Mouse (Mus musculus): ENCODE measurements around the gene Cxxc4. TPM values are rescaled to one million over a fixed set of nuclear protein-coding genes. Genes with fewer than 3 reads are reported as not detected.
A peak's percentile ranks its signal among the peaks of the same experiment; 100 is the strongest.
"Not testable (repeated sequence)": the region's sequence is repeated elsewhere in the genome, so short reads cannot be mapped to it uniquely, and the experiment has no call there.

The Cxxc4 gene
- total RNA-seq (2014; fragmentation: Nextera tagmentation) (not detected in 2 replicates), total RNA-seq (2017) (not detected in 2 replicates)

DNA sequence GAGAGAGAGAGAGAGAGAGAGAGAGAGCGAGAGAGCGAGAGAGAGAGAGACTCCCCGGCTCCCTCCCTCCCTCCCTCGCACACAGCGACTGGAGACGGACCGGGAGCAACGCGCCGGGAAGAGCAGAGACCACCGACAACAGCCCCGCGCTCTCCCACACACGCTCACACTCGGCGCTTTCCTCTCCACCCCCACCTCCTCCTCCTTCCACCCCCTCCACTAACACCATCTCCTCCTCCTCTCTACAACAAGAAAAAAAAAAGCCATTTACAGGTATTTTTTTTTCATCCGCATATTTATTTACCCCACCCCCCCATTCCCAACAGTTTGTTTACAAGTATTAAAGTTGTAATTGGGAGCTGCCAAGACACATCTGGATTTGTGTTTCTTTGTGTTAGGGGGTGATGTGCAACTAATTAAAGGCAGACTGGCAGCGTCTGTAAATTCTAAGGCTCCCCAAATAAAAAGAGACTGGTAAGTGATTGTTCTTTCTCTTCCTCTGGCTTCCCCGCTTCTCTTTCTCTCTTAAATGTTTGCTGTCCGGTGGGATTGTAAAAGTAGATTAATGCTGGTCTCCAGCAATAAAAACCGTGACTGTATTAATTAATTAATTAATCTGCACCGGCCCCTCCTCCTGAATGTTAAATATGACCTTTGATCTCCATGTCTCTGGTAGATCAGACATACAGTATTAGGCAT, at the start of gene Cxxc4:
Cxxc4 (plus strand) TSS at position 71 of the 699 bp plus-strand sequence.
- ATAC-seq (replicated peaks; ENCODE audit: poor library complexity, severe bottlenecking): no peak

DNA sequence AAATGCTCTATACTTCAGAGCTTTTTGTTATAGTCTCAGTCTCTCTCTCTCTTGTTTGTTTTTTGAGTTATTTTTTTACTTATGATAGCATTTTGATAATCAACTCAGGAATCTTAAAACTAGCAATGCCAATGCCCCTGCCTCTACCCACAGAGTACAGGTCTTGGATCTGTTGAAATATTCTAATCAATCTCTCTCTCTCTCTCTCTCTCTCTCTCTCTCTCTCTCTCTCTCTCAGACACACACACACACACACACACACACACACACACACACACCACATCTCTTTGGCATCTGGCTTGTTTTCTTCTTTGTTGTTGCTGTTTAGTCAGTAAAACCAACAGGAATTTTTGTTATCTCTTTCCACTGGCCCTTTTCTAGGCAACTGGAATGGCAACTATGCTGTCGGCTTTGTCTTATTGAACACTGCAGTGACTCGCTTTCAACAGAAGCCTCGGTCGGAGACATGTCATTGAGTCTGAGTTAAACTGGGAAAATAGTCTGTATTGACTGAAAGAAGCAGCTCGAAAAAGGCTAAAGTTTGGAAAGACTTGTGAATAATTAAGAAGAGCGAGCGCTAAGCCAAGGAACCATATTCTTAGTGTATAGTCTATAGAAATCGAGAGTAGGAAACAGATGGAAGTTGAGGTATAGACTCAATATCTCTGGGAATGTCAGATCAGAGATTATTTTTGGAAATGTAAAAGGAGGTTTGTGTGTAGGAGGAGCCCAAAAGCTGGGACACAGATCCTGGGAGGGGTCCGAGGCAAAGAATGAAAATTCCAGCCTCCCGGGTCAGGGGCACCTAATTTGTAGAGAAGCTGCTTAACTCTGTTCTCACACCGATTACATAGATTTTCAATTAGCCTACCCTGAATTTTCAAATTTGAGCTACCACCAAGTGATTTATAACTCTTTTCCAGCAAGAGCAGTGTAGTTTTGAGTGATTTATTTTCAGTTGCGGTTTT, 47.0 kb upstream of the Cxxc4 start:
- no peak for ATAC-seq (replicated peaks; ENCODE audit: poor library complexity, severe bottlenecking)

DNA sequence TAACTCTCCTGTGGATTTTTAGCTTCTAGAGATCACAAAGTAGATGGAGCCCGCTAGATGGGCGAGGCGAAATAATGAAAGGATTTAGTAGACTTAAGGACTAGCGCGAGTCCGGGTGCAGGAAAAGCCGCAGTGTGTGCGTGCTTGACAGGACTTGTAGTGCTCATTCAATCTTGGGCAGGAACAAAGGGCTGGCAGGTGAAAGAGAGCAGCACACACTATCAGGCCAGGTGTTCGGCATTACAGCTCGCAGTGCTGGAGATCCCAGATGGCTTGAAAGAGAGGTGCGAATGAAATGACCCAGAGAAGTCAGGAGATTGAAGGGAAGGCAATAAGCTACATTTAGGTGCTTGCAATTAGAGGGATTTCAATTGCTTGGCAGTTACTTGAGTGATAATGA, 46.2 kb upstream of the Cxxc4 start:
- ATAC-seq (replicated peaks; ENCODE audit: poor library complexity, severe bottlenecking): no peak

DNA sequence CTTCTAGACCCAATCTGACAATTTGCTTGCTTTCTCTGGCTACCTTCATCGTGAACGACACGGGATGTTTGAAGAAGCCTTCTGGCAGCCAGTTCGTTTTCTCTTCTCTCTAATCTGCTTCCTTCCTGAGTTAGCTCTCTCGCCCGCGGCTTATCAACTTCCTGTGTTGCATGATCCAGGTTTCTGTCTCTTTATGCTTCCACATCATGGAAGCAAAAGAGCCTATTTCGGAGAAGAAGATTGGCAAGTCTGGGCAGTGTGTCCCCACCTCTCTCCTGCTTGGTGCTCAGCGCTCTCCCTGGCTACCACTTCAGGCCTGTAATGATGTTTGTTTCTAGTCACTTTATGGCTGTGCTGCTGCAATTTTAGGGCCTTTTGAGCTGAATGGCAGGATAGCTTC, 36.4 kb upstream of the Cxxc4 start:
- peak; percentile 77 for ATAC-seq (replicated peaks; ENCODE audit: poor library complexity, severe bottlenecking)

DNA sequence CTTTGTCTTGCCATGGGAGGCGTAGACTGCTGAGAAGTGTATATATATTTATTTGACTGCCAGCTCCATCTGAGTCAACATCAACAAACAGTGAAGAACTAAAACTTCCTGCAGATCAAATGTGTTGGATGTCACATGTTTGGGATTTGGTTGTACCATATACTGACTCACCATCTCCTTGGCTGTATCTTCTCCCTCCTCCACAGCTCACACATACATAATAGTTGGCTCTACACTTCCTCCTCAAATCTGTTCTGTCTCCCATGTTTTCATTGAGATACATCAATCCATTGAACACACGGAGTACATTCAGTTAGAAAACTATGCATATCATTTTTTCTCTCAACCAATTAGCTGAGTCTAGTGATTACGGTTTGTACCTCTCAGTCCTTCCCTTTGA, 29.7 kb upstream of the Cxxc4 start:
- ATAC-seq (replicated peaks; ENCODE audit: poor library complexity, severe bottlenecking): no peak

DNA sequence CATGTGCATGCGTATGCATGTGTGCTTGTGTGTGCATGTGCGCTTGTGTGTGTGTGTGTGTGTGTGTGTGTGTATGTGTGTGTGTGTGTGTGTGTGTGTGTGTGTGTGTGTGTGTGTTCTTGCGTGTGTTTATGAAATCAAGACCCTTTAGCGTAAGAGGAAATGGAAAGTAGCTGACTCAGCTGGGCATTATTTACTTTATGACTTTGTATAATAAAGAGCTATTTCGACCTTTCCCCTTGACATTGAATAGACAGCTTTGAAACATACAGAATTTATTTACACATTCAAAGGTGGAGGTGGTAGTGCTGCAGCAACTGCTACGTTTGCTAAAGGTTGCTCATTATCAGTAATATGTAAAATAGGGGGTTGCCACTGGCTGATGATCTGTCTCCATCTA, 25.3 kb upstream of the Cxxc4 start:
- ATAC-seq (replicated peaks; ENCODE audit: poor library complexity, severe bottlenecking): no peak

DNA sequence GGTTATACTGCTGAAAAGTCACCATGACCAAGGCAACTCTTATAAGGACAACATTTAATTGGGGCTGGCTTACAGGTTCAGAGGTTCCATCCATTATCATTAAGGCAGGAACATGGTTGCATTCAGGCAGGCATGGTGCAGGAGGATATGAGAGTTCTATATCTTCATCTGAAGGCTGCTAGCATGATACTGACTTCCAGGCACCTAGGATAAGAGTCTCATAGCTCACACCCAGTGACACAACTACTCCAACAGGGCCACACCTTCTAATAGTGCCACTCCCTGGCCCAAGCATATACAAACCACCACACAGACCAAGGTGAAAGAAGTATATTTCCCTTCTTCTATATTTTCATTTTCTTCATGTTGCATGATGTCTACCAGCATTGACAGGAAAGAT, 16.4 kb upstream of the Cxxc4 start:
- not testable (repeated sequence) for ATAC-seq (replicated peaks; ENCODE audit: poor library complexity, severe bottlenecking)

DNA sequence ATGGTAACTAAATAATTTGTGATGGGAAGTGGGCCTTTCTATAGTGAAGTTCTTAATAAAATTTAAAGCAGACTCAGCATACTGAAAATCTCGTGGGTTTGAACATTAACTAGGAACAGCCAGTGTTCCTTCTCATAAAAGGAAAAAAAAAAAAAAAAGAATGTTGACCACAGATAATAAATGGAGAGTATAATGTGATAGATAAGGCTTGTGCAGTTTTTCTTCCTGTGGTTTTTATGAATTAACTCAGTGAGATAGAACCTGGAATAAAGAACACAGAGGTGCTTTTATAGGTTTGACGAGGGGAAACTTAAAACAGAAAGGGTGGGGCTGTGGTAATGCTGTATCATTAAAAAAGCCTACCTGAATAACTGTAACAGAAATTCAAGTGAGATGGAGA, 15.3 kb upstream of the Cxxc4 start:
- ATAC-seq (replicated peaks; ENCODE audit: poor library complexity, severe bottlenecking): no peak

DNA sequence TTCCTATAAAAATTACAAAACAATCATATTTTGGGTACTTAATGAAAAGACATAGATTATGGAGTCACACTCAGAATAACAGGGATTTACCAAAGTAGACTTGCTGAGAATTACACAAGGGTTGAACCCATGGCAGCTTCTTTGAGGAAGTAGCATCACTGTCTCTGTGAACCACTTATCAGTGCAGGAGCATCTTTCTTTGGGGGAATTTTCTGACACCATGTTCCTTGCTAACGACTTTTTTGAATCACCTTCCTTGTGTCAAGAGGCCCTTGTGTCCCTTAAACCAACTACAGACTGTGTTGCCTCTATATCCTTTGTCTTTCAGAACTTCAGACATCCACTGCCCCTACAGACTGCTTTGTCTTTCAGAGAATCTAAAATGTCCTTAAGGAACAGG, 13.7 kb upstream of the Cxxc4 start:
- no peak for ATAC-seq (replicated peaks; ENCODE audit: poor library complexity, severe bottlenecking)

DNA sequence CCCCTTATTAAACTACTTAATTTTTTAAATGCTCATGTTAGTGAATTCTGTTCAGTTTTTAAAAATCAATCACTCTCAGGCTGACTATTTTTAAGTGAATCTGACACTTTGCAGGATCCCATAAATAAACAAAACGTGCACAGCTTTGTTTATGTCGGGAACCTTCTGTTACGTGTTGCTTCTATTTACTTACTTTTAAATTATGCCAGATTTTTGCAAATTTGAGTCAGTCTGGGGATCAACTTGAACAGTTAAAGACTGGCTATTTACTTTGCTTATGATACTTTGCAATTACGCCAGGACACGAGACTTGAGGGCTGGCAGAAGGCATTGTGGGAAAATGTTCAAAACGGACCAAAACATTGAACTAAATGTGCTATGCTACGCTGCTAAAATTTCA, 12.3 kb upstream of the Cxxc4 start:
- ATAC-seq (replicated peaks; ENCODE audit: poor library complexity, severe bottlenecking): no peak

DNA sequence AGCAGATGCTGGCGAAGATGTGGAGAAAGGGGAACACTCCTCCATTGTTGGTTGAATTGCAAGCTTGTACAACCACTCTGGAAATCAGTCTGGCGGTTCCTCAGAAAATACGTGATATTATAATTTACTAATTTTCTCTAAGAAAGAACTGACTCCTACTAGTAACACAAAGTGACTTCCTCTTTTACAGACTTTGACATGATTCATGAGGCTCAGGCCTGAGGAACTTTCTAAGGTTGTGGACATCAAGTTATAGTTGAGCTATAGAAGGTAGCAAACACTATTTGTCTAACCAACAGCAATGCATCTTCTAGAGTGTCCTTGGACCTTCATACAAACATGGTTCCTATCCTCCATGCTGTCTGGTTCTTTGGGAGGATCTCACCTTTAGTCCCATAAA, 10.4 kb upstream of the Cxxc4 start:
- ATAC-seq (replicated peaks; ENCODE audit: poor library complexity, severe bottlenecking): no peak

DNA sequence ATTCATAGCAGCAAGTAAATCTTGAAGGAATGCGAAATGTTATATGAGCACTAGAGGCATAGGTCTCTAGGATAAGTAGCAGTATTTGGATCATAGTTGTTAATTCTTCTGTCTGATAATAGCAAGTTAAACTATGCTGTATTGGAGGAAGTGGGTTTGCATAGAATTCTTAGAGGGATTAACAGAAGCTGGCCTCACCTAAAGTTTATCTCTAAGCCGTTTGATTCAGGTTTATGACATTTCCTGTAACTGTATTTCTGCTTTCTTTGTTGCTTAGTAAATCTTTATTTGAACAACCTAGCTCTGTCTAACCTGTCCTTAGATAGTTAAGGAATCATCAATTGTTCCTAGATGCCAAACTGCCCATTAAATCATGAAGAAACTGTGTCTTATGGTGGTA, 3.5 kb upstream of the Cxxc4 start:
- ATAC-seq (replicated peaks; ENCODE audit: poor library complexity, severe bottlenecking): no peak

DNA sequence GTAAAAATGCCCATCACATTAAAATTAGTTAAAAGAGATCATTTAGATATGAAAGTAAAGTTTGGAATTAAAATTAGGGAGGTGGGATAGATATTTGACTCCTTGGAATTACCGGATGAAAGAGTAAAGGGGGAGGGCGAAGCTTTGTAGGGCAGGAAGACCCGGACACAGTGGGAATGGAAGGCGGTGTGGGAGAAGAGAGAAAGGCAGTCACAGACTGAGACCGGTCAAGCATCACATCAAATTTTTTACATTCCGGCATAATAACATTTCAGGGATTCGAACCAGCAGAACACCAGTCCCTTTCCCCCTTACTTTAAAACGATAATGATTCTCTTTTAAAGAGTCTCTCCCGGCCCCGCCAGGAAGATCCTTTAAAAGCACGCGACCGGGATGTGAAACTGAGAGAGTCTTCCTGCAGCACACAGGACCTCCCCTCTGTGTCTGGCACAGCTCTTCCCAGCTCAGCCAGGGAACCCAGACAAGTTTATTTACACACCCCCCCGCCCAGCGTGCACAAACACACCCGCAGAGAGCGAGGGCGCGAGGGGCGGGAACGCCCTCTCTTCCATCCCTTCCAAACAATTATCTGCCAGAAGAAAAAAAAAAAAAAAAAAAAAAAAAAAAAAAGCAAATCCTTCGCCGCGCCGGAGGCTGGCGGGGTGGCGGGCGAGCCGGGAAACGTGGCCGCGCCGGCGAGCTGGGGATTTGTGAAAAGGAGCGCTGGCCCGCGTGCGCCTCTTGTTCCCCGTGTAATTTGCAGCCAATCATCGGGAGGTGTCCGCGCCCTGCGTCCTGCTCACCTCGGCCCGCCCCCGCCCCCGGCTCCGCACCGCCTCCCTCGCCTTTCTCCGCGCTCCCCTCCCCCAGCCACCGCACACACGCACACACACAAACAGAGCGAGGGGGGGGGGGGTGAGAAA, 532 bp upstream of the Cxxc4 start:
- ATAC-seq (replicated peaks; ENCODE audit: poor library complexity, severe bottlenecking): peak; percentile 38

DNA sequence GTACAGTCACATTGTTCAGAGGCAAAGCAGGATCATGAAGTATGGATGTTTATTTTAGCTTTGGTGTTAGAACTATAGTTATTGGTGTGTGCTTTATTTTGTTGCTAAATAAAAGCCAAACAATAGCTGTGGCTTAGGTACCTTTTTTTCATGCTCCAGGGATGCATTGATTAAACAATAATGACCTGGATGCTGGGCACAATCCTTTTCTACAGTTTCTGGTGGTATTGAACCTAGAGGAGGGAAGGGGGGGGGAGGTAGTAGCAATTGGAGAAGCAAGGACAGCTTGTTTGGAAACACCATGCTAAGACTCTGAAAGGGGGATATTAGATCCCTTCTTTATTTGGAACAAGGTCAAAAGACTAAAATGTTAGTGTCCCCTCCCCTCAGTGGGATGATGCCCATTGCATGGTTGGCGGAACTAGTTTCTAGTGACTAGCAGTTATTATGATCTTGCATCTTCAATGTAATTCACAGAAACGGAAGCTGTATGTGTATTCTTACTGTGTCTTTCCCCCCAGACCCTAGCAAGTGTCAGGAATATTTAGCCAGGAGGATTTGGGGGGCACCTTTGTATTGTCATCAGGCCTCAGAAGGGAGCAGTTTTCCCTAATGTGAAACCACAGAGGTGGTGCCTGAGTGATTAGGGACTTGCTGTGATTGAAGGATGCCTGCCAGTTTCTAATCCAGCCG, 975 bp downstream of the Cxxc4 start:
- ATAC-seq (replicated peaks; ENCODE audit: poor library complexity, severe bottlenecking): no peak

DNA sequence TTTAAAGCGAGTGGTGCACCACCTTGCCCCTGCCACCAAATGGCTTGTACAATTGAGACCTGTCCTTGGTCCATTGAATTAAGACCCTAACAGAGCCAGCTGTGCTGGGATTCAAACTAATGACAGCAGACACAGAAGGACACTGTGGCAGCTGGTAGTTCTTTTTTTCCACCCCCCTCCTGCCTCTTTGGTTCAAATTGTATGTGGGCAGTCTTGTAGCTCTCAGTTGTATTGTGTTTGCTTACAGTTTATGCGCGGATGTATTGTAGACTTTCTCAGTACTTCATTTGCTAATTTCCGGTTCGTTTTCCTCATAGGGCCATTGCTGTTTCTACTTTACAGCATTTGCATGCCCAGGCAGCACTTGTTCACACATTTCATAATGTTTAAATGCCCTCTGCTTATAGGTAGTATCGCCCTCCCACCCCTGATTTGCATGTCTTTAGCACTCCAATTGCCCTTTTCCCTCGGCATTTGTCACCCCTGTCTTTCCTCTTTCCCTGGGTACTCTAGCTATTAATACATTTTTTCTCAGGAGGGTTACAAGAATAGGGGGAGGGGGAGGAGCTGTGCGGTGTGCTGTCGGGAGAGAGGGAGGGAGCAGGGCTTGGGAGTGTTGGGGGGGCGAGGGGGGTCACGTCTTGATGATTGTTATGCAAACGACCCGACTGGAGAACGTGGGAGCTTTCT, 2.5 kb downstream of the Cxxc4 start:
- peak; percentile 15; the same call in 1 of the 2 replicates for ATAC-seq (replicated peaks; ENCODE audit: poor library complexity, severe bottlenecking)

DNA sequence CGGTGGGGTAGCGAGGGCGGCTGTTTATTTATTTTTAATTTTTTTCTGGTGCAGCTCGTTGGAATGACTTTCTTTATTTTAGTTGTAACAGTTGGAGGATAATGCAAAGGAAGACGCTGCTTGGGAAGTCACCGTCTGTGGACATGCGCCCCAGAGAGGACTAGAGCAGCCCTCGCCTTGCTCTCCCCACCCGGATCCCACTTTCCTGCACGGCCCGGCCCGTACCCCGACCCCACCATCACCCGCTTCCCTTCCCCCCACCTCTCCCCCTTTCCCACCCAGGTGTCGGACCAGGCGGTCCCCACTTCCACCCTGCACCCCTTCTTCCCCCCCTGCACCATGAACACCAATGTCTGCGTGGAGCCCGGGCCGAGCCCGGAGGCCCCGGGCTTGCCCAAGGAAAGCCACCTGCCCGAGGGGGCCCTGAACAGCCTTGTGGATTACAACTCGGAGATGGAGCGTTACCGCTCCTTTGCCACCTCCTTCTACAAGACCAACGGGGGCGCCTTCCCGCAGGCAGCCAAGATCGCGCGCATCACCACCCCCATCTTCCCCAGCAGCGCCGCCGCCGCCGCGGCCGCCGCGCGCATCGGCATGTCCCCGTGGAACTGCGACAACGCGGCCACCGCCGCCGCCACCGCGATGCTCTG, 3.2 kb downstream of the Cxxc4 start:
- peak; percentile 47 for ATAC-seq (replicated peaks; ENCODE audit: poor library complexity, severe bottlenecking)

DNA sequence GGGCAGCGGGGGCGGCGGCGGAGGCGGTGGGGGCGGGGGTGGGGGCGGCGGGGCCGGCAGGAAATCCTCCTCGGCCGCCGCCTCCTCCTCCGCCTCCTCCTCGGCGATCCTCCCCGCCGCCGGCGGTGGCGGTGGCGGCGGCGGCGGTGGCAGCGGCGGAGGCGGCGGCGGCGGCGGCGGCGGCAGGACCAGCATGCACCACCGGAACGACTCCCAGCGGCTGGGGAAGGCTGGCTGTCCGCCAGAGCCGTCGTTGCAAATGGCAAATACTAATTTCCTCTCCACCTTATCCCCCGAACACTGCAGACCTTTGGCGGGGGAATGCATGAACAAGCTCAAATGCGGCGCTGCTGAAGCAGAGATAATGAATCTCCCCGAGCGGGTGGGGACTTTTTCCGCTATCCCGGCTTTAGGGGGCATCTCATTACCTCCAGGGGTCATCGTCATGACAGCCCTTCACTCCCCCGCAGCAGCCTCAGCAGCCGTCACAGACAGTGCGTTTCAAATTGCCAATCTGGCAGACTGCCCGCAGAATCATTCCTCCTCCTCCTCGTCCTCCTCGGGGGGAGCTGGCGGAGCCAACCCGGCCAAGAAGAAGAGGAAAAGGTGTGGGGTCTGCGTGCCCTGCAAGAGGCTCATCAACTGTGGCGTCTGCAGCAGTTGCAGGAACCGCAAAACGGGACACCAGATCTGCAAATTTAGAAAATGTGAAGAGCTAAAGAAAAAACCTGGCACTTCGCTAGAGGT, 3.9 kb downstream of the Cxxc4 start:
- peak; percentile 22 for ATAC-seq (replicated peaks; ENCODE audit: poor library complexity, severe bottlenecking)

DNA sequence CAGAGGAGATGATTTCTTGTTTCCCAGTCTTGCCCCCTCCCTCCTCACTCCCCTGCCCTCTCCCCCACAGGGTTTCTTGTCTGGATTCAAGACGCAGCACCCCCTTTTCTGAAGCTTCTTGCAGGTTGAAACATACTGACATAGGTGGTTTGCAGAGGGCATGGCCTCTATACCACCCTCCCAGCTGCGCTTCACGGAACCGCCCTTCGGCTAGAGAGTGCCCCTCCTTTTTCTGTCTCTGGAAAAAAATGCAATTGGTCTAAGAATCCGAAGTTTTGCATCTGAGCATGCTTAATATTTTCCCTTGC, 4.4 kb downstream of the Cxxc4 start:
- ATAC-seq (replicated peaks; ENCODE audit: poor library complexity, severe bottlenecking): no peak

Measured in granulocyte monocyte progenitor cell, adult 5-6 weeks (primary cell).